Mouse (Mus musculus) retina, postnatal 7 days (tissue): ENCODE measurements around the gene Med12l.
"Not testable (repeated sequence)": the region's sequence is repeated elsewhere in the genome, so short reads cannot be mapped to it uniquely, and the experiment has no call there.

Source experiments
- DNase-seq: peaks from one replicate; pipeline ENCODE4 v3.0.0-alpha.2; 2012; ENCODE audit warnings: low read depth, low spot score

Med12l gene

GRCm38 (mm10) chr3:59022971-59023370, 17.3 kb downstream of the Med12l start:
- DNase-seq, result no peak

GRCm38 (mm10) chr3:59024531-59025192, 19.0 kb downstream of the Med12l start:
- no peak for DNase-seq

- no peak for DNase-seq
These were observed 19.5 kb downstream of the Med12l start for GRCm38 (mm10) chr3:59025193-59025535.

GRCm38 (mm10) chr3:59028696-59029095, 23.1 kb downstream of the Med12l start:
- DNase-seq, result no peak

- DNase-seq, result no peak
These were observed 25.4 kb downstream of the Med12l start for GRCm38 (mm10) chr3:59030986-59031385.

GRCm38 (mm10) chr3:59041487-59041886, 35.9 kb downstream of the Med12l start:
- DNase-seq, result no peak

GRCm38 (mm10) chr3:59054834-59055535, 49.4 kb downstream of the Med12l start:
- DNase-seq, result no peak

GRCm38 (mm10) chr3:59059022-59059541, 53.5 kb downstream of the Med12l start:
- peak; percentile 70 for DNase-seq

- DNase-seq, result no peak
These were observed 54.5 kb downstream of the Med12l start for GRCm38 (mm10) chr3:59060131-59060530.

GRCm38 (mm10) chr3:59062141-59062540, 56.5 kb downstream of the Med12l start:
- no peak for DNase-seq

- no peak for DNase-seq
These were observed 57.8 kb downstream of the Med12l start for GRCm38 (mm10) chr3:59063431-59063830.

GRCm38 (mm10) chr3:59065937-59066336, 60.3 kb downstream of the Med12l start:
- DNase-seq, result no peak

- no peak for DNase-seq
These were observed 61.1 kb downstream of the Med12l start for GRCm38 (mm10) chr3:59066558-59067294.

GRCm38 (mm10) chr3:59069071-59069470, 63.4 kb downstream of the Med12l start:
- not testable (repeated sequence) for DNase-seq

- no peak for DNase-seq
These were observed 71.7 kb downstream of the Med12l start for GRCm38 (mm10) chr3:59077278-59077677.

- no peak for DNase-seq
These were observed 73.0 kb downstream of the Med12l start for GRCm38 (mm10) chr3:59078585-59078984.

GRCm38 (mm10) chr3:59079327-59079726, 73.7 kb downstream of the Med12l start:
- DNase-seq, result no peak

GRCm38 (mm10) chr3:59080293-59080916, 74.8 kb downstream of the Med12l start:
- DNase-seq, result no peak

- no peak for DNase-seq
These were observed 75.3 kb downstream of the Med12l start for GRCm38 (mm10) chr3:59080919-59081318.

- no peak for DNase-seq
These were observed 87.1 kb downstream of the Med12l start for GRCm38 (mm10) chr3:59092702-59093101.

- DNase-seq, result no peak
These were observed 91.8 kb downstream of the Med12l start for GRCm38 (mm10) chr3:59097421-59097820.

- no peak for DNase-seq
These were observed 92.9 kb downstream of the Med12l start for GRCm38 (mm10) chr3:59098540-59098939.
